Mouse (Mus musculus) spleen, adult 2 months (tissue): ENCODE measurements around the gene Tmc8.

ENCODE experiments used
- CTCF ChIP-seq: fragments of 200-500 bp; IDR thresholded peaks from 2 replicates; pipeline ENCODE4 v1.5.1; 2011; ENCODE audit warnings: mild to moderate bottlenecking, inconsistent platforms; ENCODE audit not compliant: insufficient read depth, insufficient read length, insufficient replicate concordance; ENCODE audit errors: extremely low read depth
- POLR2A ChIP-seq: fragments of 200-500 bp; IDR thresholded peaks from 2 replicates; pipeline ENCODE4 v1.6.1; 2011; ENCODE audit warnings: low read depth, low read length, inconsistent platforms

- no peak for TF ChIP-seq CTCF
- TF ChIP-seq POLR2A, result no peak
Observed at GRCm38 (mm10) chr11:117743454-117744030, 38.3 kb upstream of the Tmc8 start.
